Mouse (Mus musculus): Measurements from ENCODE around the gene Adgrg3. TPM values are rescaled to one million over a fixed set of nuclear protein-coding genes. Genes with fewer than 3 reads are reported as not detected.

The Adgrg3 gene
- polyA plus RNA-seq, 1 experiment: 0.27 TPM

DNA sequence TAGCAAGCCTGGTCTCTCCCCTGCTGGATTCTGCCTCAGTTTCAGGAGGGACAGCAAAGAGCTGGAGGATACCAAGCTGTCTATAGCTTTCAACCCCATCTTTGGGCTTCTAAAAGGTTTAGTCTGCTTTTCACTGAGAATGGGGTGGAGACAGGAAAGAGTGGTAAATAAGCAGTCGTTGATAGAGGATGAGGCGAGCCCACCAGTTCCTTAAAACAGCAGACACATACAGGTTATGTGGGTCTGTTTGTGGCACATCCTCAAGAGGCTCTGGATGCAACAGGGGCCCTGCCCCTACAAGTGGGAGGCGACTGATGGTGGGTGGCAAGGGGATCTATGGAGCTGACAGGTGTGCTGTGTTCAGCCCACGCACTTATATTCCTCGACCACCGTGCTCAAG lies 41.2 kb downstream of the Adgrg3 start:
- Histone ChIP-seq H3K27me3 (ENCODE audit: control insufficient read depth, insufficient read depth, low read length, poor library complexity, severe bottlenecking) (no peaks in the 10 kb centered on the region), H3K4me1 (ENCODE audit: control insufficient read depth, insufficient read depth, low read length) (no peaks in the 10 kb centered on the region), H3K9me3 (replicated peaks; ENCODE audit: control insufficient read depth, insufficient read depth, low read length, poor library complexity, severe bottlenecking) (no peaks in the 10 kb centered on the region), H3K27ac (ENCODE audit: insufficient read depth, low read length) (no peak overlapping the region), H3K9ac (ENCODE audit: low read depth, poor library complexity, severe bottlenecking) (no peak overlapping the region), H3K36me3 (ENCODE audit: control insufficient read depth, insufficient read depth, low read length, poor library complexity, severe bottlenecking) (no peaks in the 10 kb centered on the region), H3K4me3 (ENCODE audit: low read depth, low read length) (no peak overlapping the region)
- TF ChIP-seq EP300 (IDR thresholded peaks at IDR 0.05; ENCODE audit: insufficient read depth, low read depth, low read length): no peak
- no peak for TF ChIP-seq POLR2A (IDR thresholded peaks at IDR 0.05; ENCODE audit: insufficient read depth, low read length)
- TF ChIP-seq CTCF (IDR thresholded peaks at IDR 0.05; ENCODE audit: low read depth, low read length): no peak

DNA sequence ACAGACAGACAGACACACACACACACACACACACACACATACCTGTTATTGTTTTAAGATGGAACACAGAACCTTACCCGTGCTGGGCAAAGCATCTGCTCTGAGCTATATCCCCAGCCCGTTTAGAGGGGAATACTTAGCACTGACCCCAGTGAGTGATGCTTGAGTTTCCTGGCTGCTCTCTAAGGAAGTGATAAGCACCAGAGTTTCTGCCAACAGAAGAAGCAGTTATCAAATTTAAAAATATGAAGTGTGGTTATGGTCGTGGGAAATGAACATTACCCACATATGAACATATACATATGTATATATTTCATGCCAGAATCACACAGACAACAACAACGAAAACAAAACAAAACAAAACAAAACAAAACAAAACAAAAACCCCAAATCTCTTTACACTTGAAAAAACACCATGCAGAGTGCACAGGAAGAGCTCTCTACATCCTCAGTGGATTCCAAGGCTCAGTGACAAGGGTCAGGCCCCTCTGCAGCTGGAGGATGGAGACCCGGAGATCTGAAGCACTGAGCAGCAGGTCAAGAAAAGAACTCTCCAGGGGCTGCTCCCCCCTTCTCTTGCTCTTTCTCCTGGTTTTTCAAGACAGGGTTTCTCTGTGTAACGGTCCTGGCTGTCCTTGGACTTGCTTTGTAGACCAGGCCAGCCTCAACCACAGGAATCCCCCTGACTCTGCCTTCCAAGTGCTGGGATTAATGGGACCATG lies 42.5 kb downstream of the Adgrg3 start:
- Histone ChIP-seq H3K4me1 (ENCODE audit: control insufficient read depth, insufficient read depth, low read length) (no peaks in the 10 kb centered on the region), H3K9me3 (replicated peaks; ENCODE audit: control insufficient read depth, insufficient read depth, low read length, poor library complexity, severe bottlenecking) (no peaks in the 10 kb centered on the region), H3K27ac (ENCODE audit: insufficient read depth, low read length) (no peak overlapping the region), H3K4me3 (ENCODE audit: low read depth, low read length) (no peak overlapping the region), H3K9ac (ENCODE audit: low read depth, poor library complexity, severe bottlenecking) (no peak overlapping the region), H3K36me3 (ENCODE audit: control insufficient read depth, insufficient read depth, low read length, poor library complexity, severe bottlenecking) (no peaks in the 10 kb centered on the region), H3K27me3 (ENCODE audit: control insufficient read depth, insufficient read depth, low read length, poor library complexity, severe bottlenecking) (no peaks in the 10 kb centered on the region)
- TF ChIP-seq POLR2A (IDR thresholded peaks at IDR 0.05; ENCODE audit: insufficient read depth, low read length): no peak
- no peak for TF ChIP-seq EP300 (IDR thresholded peaks at IDR 0.05; ENCODE audit: insufficient read depth, low read depth, low read length)
- TF ChIP-seq CTCF (IDR thresholded peaks at IDR 0.05; ENCODE audit: low read depth, low read length): no peak

DNA sequence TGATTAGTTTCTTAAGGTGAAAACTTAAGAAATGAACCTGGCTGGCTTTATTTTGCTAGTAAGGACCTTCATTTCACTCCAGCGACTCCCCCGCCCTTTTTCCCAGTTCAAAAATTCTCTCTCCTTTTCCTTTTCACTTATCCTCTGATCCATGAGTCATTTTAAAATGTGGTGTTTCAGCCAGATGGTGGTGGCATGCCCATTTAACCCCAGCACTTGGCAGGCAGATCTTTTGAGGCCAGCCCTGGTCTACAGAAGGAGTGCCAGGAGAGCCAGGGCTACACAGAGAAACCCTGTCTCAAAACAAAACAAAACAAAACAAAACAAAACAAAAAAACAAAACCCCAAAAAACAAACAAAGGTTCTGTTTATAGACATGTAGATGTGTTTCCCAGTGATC lies 47.0 kb downstream of the Adgrg3 start:
- Histone ChIP-seq H3K4me3 (ENCODE audit: low read depth, low read length) (no peak overlapping the region), H3K9me3 (replicated peaks; ENCODE audit: control insufficient read depth, insufficient read depth, low read length, poor library complexity, severe bottlenecking) (no peaks in the 10 kb centered on the region), H3K4me1 (ENCODE audit: control insufficient read depth, insufficient read depth, low read length) (no peaks in the 10 kb centered on the region), H3K27ac (ENCODE audit: insufficient read depth, low read length) (no peak overlapping the region), H3K9ac (ENCODE audit: low read depth, poor library complexity, severe bottlenecking) (no peak overlapping the region), H3K27me3 (ENCODE audit: control insufficient read depth, insufficient read depth, low read length, poor library complexity, severe bottlenecking) (no peaks in the 10 kb centered on the region), H3K36me3 (ENCODE audit: control insufficient read depth, insufficient read depth, low read length, poor library complexity, severe bottlenecking) (no peaks in the 10 kb centered on the region)
- TF ChIP-seq EP300 (IDR thresholded peaks at IDR 0.05; ENCODE audit: insufficient read depth, low read depth, low read length) (no peak), POLR2A (IDR thresholded peaks at IDR 0.05; ENCODE audit: insufficient read depth, low read length) (no peak), CTCF (IDR thresholded peaks at IDR 0.05; ENCODE audit: low read depth, low read length) (no peak)

- Histone ChIP-seq H3K27me3 (ENCODE audit: control insufficient read depth, insufficient read depth, low read length, poor library complexity, severe bottlenecking) (no peaks in the 10 kb centered on the region), H3K36me3 (ENCODE audit: control insufficient read depth, insufficient read depth, low read length, poor library complexity, severe bottlenecking) (no peaks in the 10 kb centered on the region), H3K4me1 (ENCODE audit: control insufficient read depth, insufficient read depth, low read length) (no peaks in the 10 kb centered on the region), H3K9ac (ENCODE audit: low read depth, poor library complexity, severe bottlenecking) (no peak overlapping the region), H3K4me3 (ENCODE audit: low read depth, low read length) (no peak overlapping the region), H3K9me3 (replicated peaks; ENCODE audit: control insufficient read depth, insufficient read depth, low read length, poor library complexity, severe bottlenecking) (no peaks in the 10 kb centered on the region), H3K27ac (ENCODE audit: insufficient read depth, low read length) (no peak overlapping the region)
- TF ChIP-seq CTCF (IDR thresholded peaks at IDR 0.05; ENCODE audit: low read depth, low read length) (peak; percentile 9), POLR2A (IDR thresholded peaks at IDR 0.05; ENCODE audit: insufficient read depth, low read length) (no peak), EP300 (IDR thresholded peaks at IDR 0.05; ENCODE audit: insufficient read depth, low read depth, low read length) (no peak)
Observed at GRCm38 (mm10) chr8:95067582-95067981, 50.1 kb downstream of the Adgrg3 start.

DNA sequence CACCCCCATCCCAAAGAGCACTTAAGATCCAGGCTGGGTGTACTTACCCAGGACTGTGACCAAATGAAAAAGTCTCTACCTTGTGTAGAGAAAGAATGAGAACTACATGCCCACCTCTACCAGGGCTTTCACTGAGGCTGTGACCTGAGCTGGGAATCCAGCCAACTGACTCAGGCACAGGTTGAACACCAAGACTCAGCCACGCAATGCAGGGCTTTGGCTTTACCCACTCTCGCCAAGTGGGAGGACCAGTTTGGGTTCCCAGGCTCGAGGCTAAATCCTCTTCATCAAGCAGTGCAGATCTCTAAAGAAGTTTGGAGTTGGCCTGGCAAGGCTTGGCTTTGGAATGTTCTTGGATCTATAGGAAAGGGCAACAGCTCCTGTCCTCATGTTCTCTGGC lies 58.0 kb downstream of the Adgrg3 start:
- H3K36me3 ChIP-seq (ENCODE audit: control insufficient read depth, insufficient read depth, low read length, poor library complexity, severe bottlenecking): no peaks in the 10 kb centered on the region
- H3K4me3 ChIP-seq (ENCODE audit: low read depth, low read length): no peak overlapping the region
- no peak overlapping the region for H3K27ac ChIP-seq (ENCODE audit: insufficient read depth, low read length)
- H3K4me1 ChIP-seq (ENCODE audit: control insufficient read depth, insufficient read depth, low read length): no peaks in the 10 kb centered on the region
- H3K9ac ChIP-seq (ENCODE audit: low read depth, poor library complexity, severe bottlenecking): no peak overlapping the region
- TF ChIP-seq EP300 (IDR thresholded peaks at IDR 0.05; ENCODE audit: insufficient read depth, low read depth, low read length): no peak
- no peak for TF ChIP-seq CTCF (IDR thresholded peaks at IDR 0.05; ENCODE audit: low read depth, low read length)
- TF ChIP-seq POLR2A (IDR thresholded peaks at IDR 0.05; ENCODE audit: insufficient read depth, low read length): no peak
- H3K27me3 ChIP-seq (ENCODE audit: control insufficient read depth, insufficient read depth, low read length, poor library complexity, severe bottlenecking): no peaks in the 10 kb centered on the region
- H3K9me3 ChIP-seq (replicated peaks; ENCODE audit: control insufficient read depth, insufficient read depth, low read length, poor library complexity, severe bottlenecking): no peaks in the 10 kb centered on the region

GRCm38 (mm10) chr8:95076151-95076550 lies 58.7 kb downstream of the Adgrg3 start:
- Histone ChIP-seq H3K4me1 (ENCODE audit: control insufficient read depth, insufficient read depth, low read length) (no peaks in the 10 kb centered on the region), H3K4me3 (ENCODE audit: low read depth, low read length) (no peak overlapping the region), H3K27me3 (ENCODE audit: control insufficient read depth, insufficient read depth, low read length, poor library complexity, severe bottlenecking) (no peaks in the 10 kb centered on the region), H3K27ac (ENCODE audit: insufficient read depth, low read length) (no peak overlapping the region), H3K36me3 (ENCODE audit: control insufficient read depth, insufficient read depth, low read length, poor library complexity, severe bottlenecking) (no peaks in the 10 kb centered on the region), H3K9me3 (replicated peaks; ENCODE audit: control insufficient read depth, insufficient read depth, low read length, poor library complexity, severe bottlenecking) (no peaks in the 10 kb centered on the region), H3K9ac (ENCODE audit: low read depth, poor library complexity, severe bottlenecking) (no peak overlapping the region)
- no peak for TF ChIP-seq EP300 (IDR thresholded peaks at IDR 0.05; ENCODE audit: insufficient read depth, low read depth, low read length)
- no peak for TF ChIP-seq CTCF (IDR thresholded peaks at IDR 0.05; ENCODE audit: low read depth, low read length)
- no peak for TF ChIP-seq POLR2A (IDR thresholded peaks at IDR 0.05; ENCODE audit: insufficient read depth, low read length)
